Mouse (Mus musculus) natural killer cell, adult 2 months (primary cell): ENCODE data around the gene Crhr2.

Experiments used
- DNase-seq, 2 experiments: peaks; one replicate each; pipeline ENCODE4 v3.0.0; 2022; ENCODE audit warnings: low spot score in 2 of 2

Gene Crhr2

DNA sequence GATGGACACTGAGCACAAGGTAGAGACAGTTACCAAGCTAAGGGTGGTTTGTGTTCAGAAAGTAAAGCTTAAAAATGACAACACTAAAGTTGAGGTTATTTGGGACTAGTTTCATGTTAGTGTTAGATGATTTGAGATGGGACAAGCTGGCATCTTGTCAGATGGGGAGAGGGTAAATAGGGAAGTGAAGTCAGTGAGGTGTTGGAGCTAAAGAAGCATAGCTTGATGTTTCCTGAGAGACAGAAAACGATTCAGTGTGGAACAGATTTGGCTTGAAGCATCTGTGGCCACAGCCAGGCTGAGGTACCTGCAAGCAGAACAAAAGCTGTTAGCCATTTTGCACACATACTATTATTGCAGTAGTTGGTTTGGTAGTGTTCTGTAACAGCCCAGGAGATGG lies 87.5 kb downstream of the Crhr2 start:
- no peak for DNase-seq

DNA sequence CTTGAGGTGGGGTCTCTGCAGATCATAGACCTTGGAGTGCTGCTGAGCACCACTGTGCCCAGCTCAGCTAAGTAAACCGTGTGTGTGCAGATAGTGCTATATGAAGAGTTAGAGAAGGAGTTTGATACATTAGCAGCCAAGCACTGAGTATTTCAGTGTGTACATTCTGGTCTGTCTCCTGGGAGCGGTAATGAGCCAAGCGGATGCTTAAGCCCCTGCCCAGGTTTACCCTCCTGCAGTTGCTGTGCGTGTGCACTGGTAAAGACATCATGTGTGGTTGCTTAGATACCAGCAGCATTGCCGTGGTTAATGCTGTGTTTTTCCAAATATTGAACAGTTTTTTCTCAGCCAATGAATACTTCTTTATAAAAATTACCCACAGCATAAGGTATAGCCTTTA lies 88.3 kb downstream of the Crhr2 start:
- no peak for DNase-seq

- no peak for DNase-seq
Observed at GRCm38 (mm10) chr6:55043206-55043605, 89.6 kb downstream of the Crhr2 start.
